Mouse (Mus musculus) liver, embryonic 16.5 days (tissue): ENCODE results near the gene Rufy1. TPM values are rescaled to one million over a fixed set of nuclear protein-coding genes. Genes with fewer than 3 reads are reported as not detected.

Experiments used
- ATAC-seq: fragments of 200-750 bp; cut with Nextera tagmentation; 2 replicates; pipeline ENCODE4 v1.8.0; 2017; ENCODE audit warnings: low read depth, mild to moderate bottlenecking, moderate number of reproducible peaks, moderate library complexity
- H3K27ac ChIP-seq: fragments of 300-500 bp; sonication (generic); 2 replicates; pipeline ENCODE4 v1.5.1; 2014; ENCODE audit warnings: mild to moderate bottlenecking, low read length
- H3K27me3 ChIP-seq: fragments of 300-500 bp; sonication (generic); 2 replicates; pipeline ENCODE4 v1.6.1; 2014; ENCODE audit warnings: low read depth, low read length, mixed read lengths; ENCODE audit not compliant: control insufficient read depth, insufficient read depth
- H3K36me3 ChIP-seq: fragments of 300-500 bp; sonication (generic); 2 replicates; pipeline ENCODE4 v1.6.1; 2014; ENCODE audit warnings: mild to moderate bottlenecking; ENCODE audit not compliant: control insufficient read depth, insufficient read depth
- H3K4me1 ChIP-seq: fragments of 300-500 bp; sonication (generic); 2 replicates; pipeline ENCODE4 v1.6.1; 2014; ENCODE audit warnings: low read depth, low read length, mixed read lengths; ENCODE audit not compliant: control insufficient read depth
- H3K4me2 ChIP-seq: fragments of 300-500 bp; sonication (generic); 2 replicates; pipeline ENCODE4 v1.6.1; 2014; ENCODE audit warnings: low read depth, low read length, mixed read lengths
- H3K4me3 ChIP-seq: fragments of 300-500 bp; sonication (generic); 2 replicates; pipeline ENCODE4 v1.5.1; 2014; ENCODE audit warnings: low read depth, mild to moderate bottlenecking, low read length
- H3K9ac ChIP-seq: fragments of 300-500 bp; sonication (generic); 2 replicates; pipeline ENCODE4 v1.6.1; 2014; ENCODE audit warnings: low read depth, low read length
- H3K9me3 ChIP-seq: fragments of 300-500 bp; sonication (generic); replicated peaks from 2 replicates; pipeline ENCODE4 v1.6.1; 2016; ENCODE audit warnings: low read length; ENCODE audit not compliant: control insufficient read depth
- WGBS: fragments of 180-500 bp; shearing (Covaris S2); extraction: QIAGEN DNeasy Blood & Tissue Kit; methylation state at CpG from one replicate; pipeline ENCODE4 v1.1.7; 2014; ENCODE audit not compliant: insufficient replicate concordance; 5-methylcytosine and 5-hydroxymethylcytosine counted together
- polyA plus RNA-seq: library from polyadenylated mRNA; unstranded; fragments of >200 nt; fragmentation: Nextera tagmentation; extraction: Ambion mirVana; gene quantifications from 2 replicates; pipeline ENCODE4 v1.2.1, GENCODE M21; 2015

Gene Rufy1
- polyA plus RNA-seq, 1 experiment from 2014 or later = 8.4 TPM

- Histone ChIP-seq H3K4me3 (no peak overlapping the region), H3K36me3 (peaks cover 28% of the 10 kb centered on the region), H3K4me2 (no peak overlapping the region), H3K27ac (no peak overlapping the region), H3K27me3 (no peaks in the 10 kb centered on the region), H3K9ac (no peak overlapping the region), H3K4me1 (no peaks in the 10 kb centered on the region), H3K9me3 (no peaks in the 10 kb centered on the region)
- no peak for ATAC-seq
- 68% methylated on average over 5 of the region's 5 CpGs for WGBS
These were observed 41.3 kb downstream of the Rufy1 start for GRCm38 (mm10) chr11:50389616-50390015.

GRCm38 (mm10) chr11:50389011-50389410 lies 41.9 kb downstream of the Rufy1 start:
- no peak overlapping the region for H3K9ac ChIP-seq
- H3K4me2 ChIP-seq = no peak overlapping the region
- H3K4me3 ChIP-seq = no peak overlapping the region
- H3K27ac ChIP-seq = no peak overlapping the region
- H3K36me3 ChIP-seq = peaks cover 32% of the 10 kb centered on the region
- 59% methylated on average over 3 of the region's 3 CpGs for WGBS
- ATAC-seq = no peak
- no peaks in the 10 kb centered on the region for H3K27me3 ChIP-seq
- no peaks in the 10 kb centered on the region for H3K4me1 ChIP-seq
- H3K9me3 ChIP-seq = no peaks in the 10 kb centered on the region

GRCm38 (mm10) chr11:50388217-50388929 lies 42.6 kb downstream of the Rufy1 start:
- Histone ChIP-seq H3K9ac (no peak overlapping the region), H3K9me3 (no peaks in the 10 kb centered on the region), H3K4me2 (no peak overlapping the region), H3K27ac (no peak overlapping the region), H3K27me3 (no peaks in the 10 kb centered on the region), H3K4me3 (no peak overlapping the region), H3K4me1 (no peaks in the 10 kb centered on the region), H3K36me3 (peaks cover 32% of the 10 kb centered on the region)
- 83% methylated on average over 3 of the region's 3 CpGs for WGBS
- no peak for ATAC-seq

GRCm38 (mm10) chr11:50387697-50388096 lies 43.2 kb downstream of the Rufy1 start:
- H3K4me3 ChIP-seq = no peak overlapping the region
- H3K9ac ChIP-seq = no peak overlapping the region
- peaks cover 37% of the 10 kb centered on the region for H3K36me3 ChIP-seq
- H3K9me3 ChIP-seq = no peaks in the 10 kb centered on the region
- WGBS = 78% methylated on average over 4 of the region's 4 CpGs
- H3K27ac ChIP-seq = no peak overlapping the region
- H3K4me2 ChIP-seq = no peak overlapping the region
- ATAC-seq = no peak
- no peaks in the 10 kb centered on the region for H3K27me3 ChIP-seq
- no peaks in the 10 kb centered on the region for H3K4me1 ChIP-seq

GRCm38 (mm10) chr11:50387167-50387679 lies 43.7 kb downstream of the Rufy1 start:
- H3K36me3 ChIP-seq = peaks cover 42% of the 10 kb centered on the region

GRCm38 (mm10) chr11:50381311-50381710 lies 49.6 kb downstream of the Rufy1 start:
- ATAC-seq = no peak
- peaks cover 32% of the 10 kb centered on the region for H3K36me3 ChIP-seq
- 49% methylated on average over 4 of the region's 4 CpGs for WGBS
- no peak overlapping the region for H3K9ac ChIP-seq
- peak overlapping the region; percentile 29; the same call in 1 of the 2 replicates for H3K4me2 ChIP-seq
- H3K27me3 ChIP-seq = no peaks in the 10 kb centered on the region
- H3K27ac ChIP-seq = no peak overlapping the region
- H3K4me3 ChIP-seq = no peak overlapping the region
- no peaks in the 10 kb centered on the region for H3K9me3 ChIP-seq
- peaks cover 15% of the 10 kb centered on the region for H3K4me1 ChIP-seq

More at GRCm38 (mm10) chr11:50387167-50387679, 43.7 kb downstream of the Rufy1 start:
- no peak overlapping the region for H3K4me3 ChIP-seq
- H3K9ac ChIP-seq = no peak overlapping the region
- H3K27me3 ChIP-seq = no peaks in the 10 kb centered on the region
- WGBS = 75% methylated on average over 3 of the region's 3 CpGs
- ATAC-seq = no peak
- no peaks in the 10 kb centered on the region for H3K4me1 ChIP-seq
- H3K4me2 ChIP-seq = no peak overlapping the region
- no peak overlapping the region for H3K27ac ChIP-seq
- no peaks in the 10 kb centered on the region for H3K9me3 ChIP-seq

- no peaks in the 10 kb centered on the region for H3K9me3 ChIP-seq
- H3K4me3 ChIP-seq = peak overlapping the region; percentile 98
- peak overlapping the region; percentile 100 for H3K27ac ChIP-seq
- WGBS = 46% methylated on average over 12 of the region's 12 CpGs
- peaks cover 21% of the 10 kb centered on the region for H3K36me3 ChIP-seq
- H3K27me3 ChIP-seq = no peaks in the 10 kb centered on the region
- ATAC-seq = no peak
- H3K4me2 ChIP-seq = peak overlapping the region; percentile 90
- H3K9ac ChIP-seq = peak overlapping the region; percentile 98
- peaks cover 19% of the 10 kb centered on the region for H3K4me1 ChIP-seq
These were observed 51.7 kb downstream of the Rufy1 start for GRCm38 (mm10) chr11:50379023-50379752.

GRCm38 (mm10) chr11:50377892-50378684 lies 52.8 kb downstream of the Rufy1 start:
- peak; percentile 72 for ATAC-seq
- peak overlapping the region; percentile 98 for H3K9ac ChIP-seq
- peak overlapping the region; percentile 90 for H3K4me2 ChIP-seq
- peak overlapping the region; percentile 98 for H3K4me3 ChIP-seq
- under 1% methylated on average over 70 of the region's 71 CpGs for WGBS
- peaks cover 16% of the 10 kb centered on the region for H3K36me3 ChIP-seq
- H3K27ac ChIP-seq = peak overlapping the region; percentile 100
- H3K9me3 ChIP-seq = no peaks in the 10 kb centered on the region
- H3K4me1 ChIP-seq = peaks cover 19% of the 10 kb centered on the region
- no peaks in the 10 kb centered on the region for H3K27me3 ChIP-seq
